Mouse (Mus musculus) neural tube, embryonic 14.5 days (tissue): ENCODE data around the gene Art3. TPM values are rescaled to one million over a fixed set of nuclear protein-coding genes. Genes with fewer than 3 reads are reported as not detected.
"Not testable (repeated sequence)": the region's sequence is repeated elsewhere in the genome, so short reads cannot be mapped to it uniquely, and the experiment has no call there.

Experiments used
- ATAC-seq: fragments of 200-750 bp; cut with Nextera tagmentation; 2 replicates; pipeline ENCODE4 v1.8.0; 2017; ENCODE audit warnings: low read depth, mild to moderate bottlenecking, moderate TSS enrichment, moderate library complexity
- H3K27ac ChIP-seq: fragments of 300-500 bp; sonication (generic); 2 replicates; pipeline ENCODE4 v1.5.1; 2014; ENCODE audit warnings: low read depth, mild to moderate bottlenecking, control low read depth, low read length, moderate library complexity, mixed read lengths
- H3K27me3 ChIP-seq: fragments of 300-500 bp; sonication (generic); 2 replicates; pipeline ENCODE4 v1.6.1; 2014; ENCODE audit warnings: low read length; ENCODE audit not compliant: control insufficient read depth, insufficient read depth
- H3K36me3 ChIP-seq: fragments of 300-500 bp; sonication (generic); 2 replicates; pipeline ENCODE4 v1.6.1; 2014; ENCODE audit warnings: low read length, mixed read lengths; ENCODE audit not compliant: control insufficient read depth, insufficient read depth
- H3K4me1 ChIP-seq: fragments of 300-500 bp; sonication (generic); 2 replicates; pipeline ENCODE4 v1.6.1; 2014; ENCODE audit warnings: low read length; ENCODE audit not compliant: control insufficient read depth, insufficient read depth
- H3K4me2 ChIP-seq: fragments of 300-500 bp; sonication (generic); 2 replicates; pipeline ENCODE4 v1.6.1; 2014; ENCODE audit warnings: mild to moderate bottlenecking, low read depth, low read length, control low read depth
- H3K4me3 ChIP-seq: fragments of 300-500 bp; sonication (generic); 2 replicates; pipeline ENCODE4 v1.5.1; 2014; ENCODE audit warnings: low read depth, low read length, control low read depth, mixed read lengths
- H3K9ac ChIP-seq: fragments of 300-500 bp; sonication (generic); replicated peaks from 2 replicates; pipeline ENCODE4 v1.6.1; 2014; ENCODE audit warnings: low read depth, mild to moderate bottlenecking, control low read depth, low read length, mixed read lengths
- H3K9me3 ChIP-seq: fragments of 300-500 bp; sonication (generic); 2 replicates; pipeline ENCODE4 v1.6.1; 2016; ENCODE audit warnings: low read length; ENCODE audit not compliant: control insufficient read depth
- WGBS: fragments of 180-500 bp; shearing (Covaris S2); extraction: QIAGEN DNeasy Blood & Tissue Kit; methylation state at CpG from one replicate; pipeline ENCODE4 v1.1.7; 2014; 5-methylcytosine and 5-hydroxymethylcytosine counted together
- polyA plus RNA-seq: library from polyadenylated mRNA; unstranded; fragments of >200 nt; fragmentation: Nextera tagmentation; extraction: Ambion mirVana; gene quantifications from 2 replicates; pipeline ENCODE4 v1.2.1, GENCODE M21; 2014

Gene Art3
- polyA plus RNA-seq, 1 experiment from 2014 or later, result 6.0 TPM

GRCm38 (mm10) chr5:92352716-92353115, 21.1 kb downstream of the Art3 start:
- H3K9me3 ChIP-seq, H3K36me3 ChIP-seq, ATAC-seq, H3K4me2 ChIP-seq, H3K4me1 ChIP-seq, H3K4me3 ChIP-seq, H3K9ac ChIP-seq, H3K27me3 ChIP-seq, H3K27ac ChIP-seq: not testable (repeated sequence)
- WGBS, result 88% methylated on average over 4 of the region's 4 CpGs

DNA sequence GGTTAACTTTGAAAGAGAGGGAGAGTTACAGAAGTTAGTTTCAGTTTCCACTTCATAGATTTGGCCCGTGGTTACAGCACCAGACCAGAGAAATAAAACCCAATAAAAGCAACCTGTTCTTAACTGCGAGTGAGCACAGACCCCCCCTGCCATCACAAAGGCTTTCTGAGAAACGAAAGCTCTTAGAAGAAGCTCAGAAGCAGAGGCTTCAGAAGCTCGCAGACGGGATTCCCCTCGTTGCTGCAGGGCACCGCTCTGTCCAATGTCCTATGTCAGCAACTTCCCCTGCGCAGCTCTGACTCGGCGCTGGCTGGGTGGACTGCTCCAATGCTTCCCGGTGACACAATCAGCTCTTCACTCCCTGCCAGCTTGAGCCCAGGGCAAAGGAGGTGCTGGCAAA, 21.9 kb downstream of the Art3 start:
- H3K36me3 ChIP-seq, result no peaks in the 10 kb centered on the region
- no peak overlapping the region for H3K27ac ChIP-seq
- no peak overlapping the region for H3K4me3 ChIP-seq
- no peaks in the 10 kb centered on the region for H3K4me1 ChIP-seq
- H3K4me2 ChIP-seq, result peak overlapping the region; percentile 11; the same call in 1 of the 2 replicates
- H3K9me3 ChIP-seq, result no peaks in the 10 kb centered on the region
- H3K27me3 ChIP-seq, result no peaks in the 10 kb centered on the region
- 59% methylated on average over 11 of the region's 11 CpGs for WGBS
- no peak for ATAC-seq
- no peak overlapping the region for H3K9ac ChIP-seq

DNA sequence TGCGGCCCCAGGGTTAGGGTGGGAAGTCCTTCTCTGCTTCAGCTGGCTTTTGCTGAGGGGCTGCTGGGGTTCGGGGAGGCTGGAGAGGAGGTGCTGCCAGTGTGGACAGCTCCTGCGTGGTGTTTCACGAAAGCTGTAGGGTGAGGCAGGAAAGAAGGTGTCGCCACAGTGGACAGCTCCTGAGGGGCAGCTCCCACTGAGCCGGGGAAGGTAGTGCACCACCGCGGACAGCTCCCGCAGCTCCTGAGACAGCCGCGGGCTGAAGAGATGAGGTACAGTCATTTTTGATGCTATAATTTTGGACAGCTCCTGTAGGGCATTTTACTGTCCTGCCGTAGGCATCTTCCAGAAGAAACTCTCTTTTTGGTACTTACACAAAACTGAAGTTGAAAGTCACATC, 26.4 kb downstream of the Art3 start:
- no peaks in the 10 kb centered on the region for H3K36me3 ChIP-seq
- no peak for ATAC-seq
- no peaks in the 10 kb centered on the region for H3K27me3 ChIP-seq
- 62% methylated on average over 12 of the region's 12 CpGs for WGBS
- H3K9ac ChIP-seq, result no peak overlapping the region
- H3K4me1 ChIP-seq, result no peaks in the 10 kb centered on the region
- H3K4me3 ChIP-seq, result no peak overlapping the region
- no peaks in the 10 kb centered on the region for H3K9me3 ChIP-seq
- no peak overlapping the region for H3K27ac ChIP-seq
- H3K4me2 ChIP-seq, result no peak overlapping the region

DNA sequence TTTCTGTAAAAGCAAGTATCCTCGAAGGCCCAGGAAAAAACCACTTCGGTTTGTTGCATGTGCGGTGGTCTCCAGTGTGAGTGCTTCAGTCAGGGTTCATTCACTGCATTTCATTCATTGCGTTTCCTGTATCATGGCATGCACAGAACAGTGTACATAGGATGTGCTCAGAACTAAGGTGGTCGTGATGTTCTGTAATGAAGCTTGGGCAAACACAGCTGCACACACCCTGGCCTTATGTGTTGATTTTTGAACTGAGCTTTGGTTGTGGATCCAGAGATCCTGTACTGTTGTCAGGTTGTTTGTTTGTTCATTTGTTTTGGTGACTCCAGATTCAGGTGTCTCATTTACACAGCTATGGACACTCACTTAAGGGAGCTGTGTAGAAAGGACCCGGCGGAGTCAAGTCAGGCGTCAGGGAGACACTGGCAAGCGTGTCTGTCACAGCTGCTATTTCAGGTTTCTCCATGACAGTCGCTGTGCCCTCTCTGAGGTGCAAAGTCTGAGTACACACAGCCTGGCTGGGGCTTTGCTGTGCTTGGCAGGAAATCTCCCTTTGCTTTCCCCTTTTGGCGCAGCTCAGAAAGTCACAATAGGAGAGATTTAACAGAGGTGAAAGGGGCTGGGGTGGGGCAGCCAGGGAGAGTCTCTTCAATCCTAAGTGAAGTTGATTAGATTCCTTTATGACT, 27.3 kb downstream of the Art3 start:
- H3K9me3 ChIP-seq, result no peaks in the 10 kb centered on the region
- H3K4me2 ChIP-seq, result no peak overlapping the region
- no peak for ATAC-seq
- H3K27ac ChIP-seq, result no peak overlapping the region
- H3K9ac ChIP-seq, result no peak overlapping the region
- no peaks in the 10 kb centered on the region for H3K27me3 ChIP-seq
- no peak overlapping the region for H3K4me3 ChIP-seq
- WGBS, result 85% methylated on average over 11 of the region's 11 CpGs
- no peaks in the 10 kb centered on the region for H3K4me1 ChIP-seq
- no peaks in the 10 kb centered on the region for H3K36me3 ChIP-seq

- Histone ChIP-seq H3K9me3 (no peaks in the 10 kb centered on the region), H3K27ac (no peak overlapping the region), H3K4me2 (no peak overlapping the region), H3K4me3 (no peak overlapping the region), H3K4me1 (no peaks in the 10 kb centered on the region), H3K36me3 (no peaks in the 10 kb centered on the region), H3K9ac (no peak overlapping the region), H3K27me3 (no peaks in the 10 kb centered on the region)
- 5% methylated on average over 4 of the region's 4 CpGs for WGBS
- ATAC-seq, result no peak
Measured at GRCm38 (mm10) chr5:92363179-92363578, 31.6 kb downstream of the Art3 start.

DNA sequence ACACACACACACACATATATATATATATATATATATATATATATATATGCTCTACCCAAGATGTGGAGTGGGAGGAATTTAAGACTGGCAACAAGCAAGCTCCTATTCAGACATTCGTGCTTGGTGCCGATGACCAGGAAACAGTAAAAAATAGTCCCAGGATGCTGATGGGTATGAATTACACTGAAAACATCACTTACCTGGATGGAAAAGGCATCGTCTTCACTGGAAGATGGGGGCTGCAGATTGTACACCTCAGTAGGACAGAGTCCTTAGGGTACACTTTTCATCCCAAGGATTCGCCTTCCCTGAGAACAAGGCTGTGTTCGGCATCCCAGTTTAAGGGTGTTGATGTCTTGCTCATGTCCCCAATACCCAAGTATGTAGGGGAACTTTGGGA, 32.4 kb downstream of the Art3 start:
- WGBS, result 94% methylated on average over 5 of the region's 5 CpGs
- Histone ChIP-seq H3K36me3 (no peaks in the 10 kb centered on the region), H3K9me3 (no peaks in the 10 kb centered on the region), H3K27ac (no peak overlapping the region), H3K4me3 (no peak overlapping the region), H3K4me1 (no peaks in the 10 kb centered on the region), H3K9ac (no peak overlapping the region), H3K27me3 (no peaks in the 10 kb centered on the region), H3K4me2 (no peak overlapping the region)
- ATAC-seq, result no peak

DNA sequence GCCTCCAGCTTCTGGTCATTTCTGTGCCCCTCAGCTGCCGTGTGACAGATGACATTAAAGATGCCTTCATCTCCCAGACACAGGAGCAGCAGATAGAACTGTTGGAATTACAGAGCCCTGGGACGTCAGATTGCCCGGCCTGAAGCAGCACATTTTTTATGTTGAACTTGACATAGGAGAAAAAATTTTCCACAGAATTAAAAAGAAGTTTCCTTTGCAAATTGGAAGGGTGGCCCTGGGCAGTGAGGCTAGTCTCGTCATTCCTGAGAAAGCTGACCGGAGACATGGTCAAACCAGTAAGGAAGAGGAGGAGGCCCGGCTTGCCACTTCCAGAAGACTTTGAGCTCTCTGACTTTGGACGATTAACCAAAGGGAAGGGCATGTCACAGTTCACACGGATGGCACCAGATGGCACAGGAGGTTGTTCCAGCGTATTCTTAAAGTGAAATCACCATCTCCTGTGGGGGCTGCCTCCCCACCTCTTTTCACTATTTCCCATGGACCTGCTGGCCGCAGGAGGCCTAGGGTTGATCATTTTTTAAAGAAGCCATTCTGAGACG, 33.6 kb downstream of the Art3 start:
- H3K36me3 ChIP-seq, result no peaks in the 10 kb centered on the region
- H3K4me1 ChIP-seq, result no peaks in the 10 kb centered on the region
- no peak overlapping the region for H3K4me3 ChIP-seq
- H3K9me3 ChIP-seq, result no peaks in the 10 kb centered on the region
- H3K27ac ChIP-seq, result no peak overlapping the region
- WGBS, result 76% methylated on average over 11 of the region's 11 CpGs
- no peak overlapping the region for H3K9ac ChIP-seq
- H3K27me3 ChIP-seq, result no peaks in the 10 kb centered on the region
- no peak overlapping the region for H3K4me2 ChIP-seq
- ATAC-seq, result no peak

DNA sequence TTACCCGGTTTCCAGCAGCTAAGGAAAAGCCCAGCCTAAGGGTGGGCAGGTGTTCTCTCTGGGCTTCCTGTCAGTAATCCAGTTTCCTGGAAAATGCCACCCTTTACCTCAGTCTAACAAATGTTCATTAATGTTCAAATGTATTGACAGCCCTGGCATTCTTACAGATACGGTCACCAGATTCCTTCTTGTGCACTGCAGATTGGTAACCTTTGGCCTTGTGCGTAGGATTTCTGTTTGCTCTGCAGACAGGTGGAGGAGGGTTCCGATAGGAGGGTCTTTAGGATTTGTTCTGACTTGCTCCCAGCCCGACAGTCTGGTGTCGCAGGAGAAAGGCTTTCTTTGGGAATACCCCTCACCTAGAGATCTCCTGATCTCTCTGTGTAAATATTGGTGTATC, 34.9 kb downstream of the Art3 start:
- Histone ChIP-seq H3K4me2 (no peak overlapping the region), H3K27ac (no peak overlapping the region), H3K36me3 (no peaks in the 10 kb centered on the region), H3K9ac (no peak overlapping the region), H3K27me3 (no peaks in the 10 kb centered on the region), H3K4me3 (no peak overlapping the region), H3K4me1 (peaks cover 3% of the 10 kb centered on the region; the same call in 1 of the 2 replicates), H3K9me3 (no peaks in the 10 kb centered on the region)
- WGBS, result 84% methylated on average over 6 of the region's 6 CpGs
- ATAC-seq, result no peak

- Histone ChIP-seq H3K4me2 (no peak overlapping the region), H3K9me3 (no peaks in the 10 kb centered on the region), H3K4me1 (peaks cover 3% of the 10 kb centered on the region; the same call in 1 of the 2 replicates), H3K27me3 (no peaks in the 10 kb centered on the region), H3K9ac (no peak overlapping the region), H3K27ac (no peak overlapping the region), H3K4me3 (no peak overlapping the region), H3K36me3 (no peaks in the 10 kb centered on the region)
- no peak for ATAC-seq
- 77% methylated on average over 10 of the region's 10 CpGs for WGBS
Measured at GRCm38 (mm10) chr5:92368392-92368791, 36.8 kb downstream of the Art3 start.
